Mouse (Mus musculus) ovary, postnatal 14 days (tissue): ENCODE data around the gene Ranbp10.

ENCODE experiments used
- DNase-seq: peaks from one replicate; pipeline ENCODE4 v3.0.0; 2022; ENCODE audit warnings: low spot score

Ranbp10 gene

DNA sequence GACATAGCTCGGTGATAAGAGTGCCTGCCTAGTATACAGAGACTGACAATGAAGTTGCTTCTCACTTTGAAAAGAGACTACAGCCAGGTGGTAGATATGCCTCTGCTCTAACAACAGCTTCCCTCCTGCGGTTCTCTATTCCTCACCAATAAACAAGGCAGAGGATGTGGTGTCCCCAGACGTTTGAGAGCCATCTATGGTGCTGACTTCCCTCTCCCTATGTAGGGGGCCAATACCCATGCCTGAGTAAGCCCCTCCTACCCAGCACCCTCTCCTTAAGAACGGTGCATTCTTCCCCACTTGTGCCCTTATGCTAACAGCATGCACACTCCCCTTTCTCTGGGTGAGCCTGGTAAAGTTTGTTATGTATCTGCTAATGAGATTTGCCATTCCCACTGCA is 38.2 kb downstream of the Ranbp10 start:
- DNase-seq, result no peak

DNA sequence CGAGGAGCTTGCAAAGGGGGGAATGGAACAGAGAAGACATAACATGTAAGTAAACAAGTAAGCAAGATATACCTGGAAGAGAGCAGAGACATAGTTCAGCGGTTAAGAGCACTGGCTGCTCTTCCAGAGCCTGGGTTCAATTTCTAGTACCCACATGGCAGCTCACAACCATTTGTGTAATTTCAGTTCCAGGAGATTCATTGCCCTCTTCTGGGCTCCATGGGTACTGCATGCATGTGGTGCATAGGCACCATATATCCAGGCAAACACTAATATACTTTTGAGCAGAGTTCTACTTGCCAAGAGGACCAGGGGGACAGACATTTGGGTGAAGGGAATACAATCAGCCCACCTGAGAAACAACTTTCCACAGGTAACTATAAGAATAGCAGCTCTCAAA is 38.9 kb downstream of the Ranbp10 start:
- DNase-seq, result peak; percentile 23

DNA sequence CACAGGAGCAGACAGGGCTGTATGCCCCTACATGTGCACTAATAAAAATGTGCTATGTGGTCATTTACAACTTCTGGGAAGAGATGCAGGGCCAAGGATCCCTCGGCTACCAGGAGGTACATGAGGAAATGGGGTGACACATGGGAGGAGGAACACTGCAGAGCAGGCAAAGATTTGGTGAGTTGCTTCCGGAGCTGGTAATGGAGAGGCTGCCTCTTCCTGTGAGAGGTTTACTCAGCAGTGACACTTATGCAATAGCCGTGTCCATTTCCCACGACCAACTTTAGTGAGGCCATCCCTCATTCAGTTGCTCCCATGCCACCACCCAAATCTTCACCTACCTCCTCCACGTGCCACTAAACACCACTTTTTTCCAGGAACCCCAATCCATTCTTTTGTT is 46.9 kb downstream of the Ranbp10 start:
- no peak for DNase-seq

DNA sequence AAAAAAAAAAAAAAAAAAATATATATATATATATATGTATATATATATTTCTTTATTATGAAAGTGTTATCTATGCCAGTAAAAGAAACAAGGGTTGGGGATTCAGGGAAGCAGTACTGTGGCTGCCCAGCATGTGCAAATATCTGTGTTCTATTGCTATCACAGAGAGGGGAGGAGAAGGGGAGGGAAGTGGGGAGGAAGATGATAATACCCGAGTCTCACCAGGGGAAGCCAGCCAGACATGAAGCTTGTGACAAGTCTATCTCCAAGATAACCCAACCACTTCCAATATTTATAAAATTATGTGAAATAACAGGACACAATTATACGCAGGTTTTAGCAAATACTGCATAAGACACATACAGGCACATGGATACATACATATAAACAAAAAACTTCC is 49.3 kb downstream of the Ranbp10 start:
- no peak for DNase-seq

DNA sequence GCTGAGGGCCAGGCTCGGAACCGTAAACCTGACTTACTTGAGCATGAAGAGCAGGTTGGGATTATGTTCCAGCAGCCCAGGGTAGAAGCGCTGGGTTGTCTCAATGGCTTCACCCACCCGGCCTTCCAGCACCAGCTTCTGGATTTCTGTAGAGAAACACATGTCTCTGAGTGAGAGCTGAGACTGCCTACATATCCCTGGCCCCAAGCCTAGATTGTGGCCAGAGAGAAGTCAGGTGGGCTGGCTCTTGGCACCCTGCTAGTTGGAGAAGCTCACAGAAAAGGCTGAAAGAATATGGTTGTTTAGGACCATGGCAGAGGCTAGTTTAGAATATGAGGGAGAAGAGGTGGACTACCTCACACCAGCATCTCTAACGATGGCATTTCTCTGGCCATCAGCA is 52.7 kb downstream of the Ranbp10 start:
- DNase-seq, result no peak

DNA sequence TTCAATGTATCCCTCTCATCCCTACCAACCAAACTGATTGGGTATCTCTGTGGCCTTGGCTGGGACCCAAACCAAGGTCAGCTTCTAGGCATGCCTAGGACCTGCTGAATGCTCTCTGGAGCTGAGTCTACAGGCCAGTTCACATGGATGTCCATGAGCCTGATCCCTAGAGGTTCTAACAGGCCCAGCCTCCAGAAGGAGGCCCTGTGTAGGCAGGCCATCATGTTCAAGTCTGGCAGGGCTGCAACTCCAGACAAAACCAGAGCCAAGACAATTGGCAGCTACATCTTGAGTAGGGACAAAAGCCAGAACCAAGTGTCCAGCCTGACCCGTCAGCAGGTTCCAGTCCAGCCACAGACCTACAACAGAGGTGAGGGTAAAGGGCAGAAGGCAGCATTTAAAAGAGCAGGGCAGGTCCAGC is 53.7 kb downstream of the Ranbp10 start:
- no peak for DNase-seq

DNA sequence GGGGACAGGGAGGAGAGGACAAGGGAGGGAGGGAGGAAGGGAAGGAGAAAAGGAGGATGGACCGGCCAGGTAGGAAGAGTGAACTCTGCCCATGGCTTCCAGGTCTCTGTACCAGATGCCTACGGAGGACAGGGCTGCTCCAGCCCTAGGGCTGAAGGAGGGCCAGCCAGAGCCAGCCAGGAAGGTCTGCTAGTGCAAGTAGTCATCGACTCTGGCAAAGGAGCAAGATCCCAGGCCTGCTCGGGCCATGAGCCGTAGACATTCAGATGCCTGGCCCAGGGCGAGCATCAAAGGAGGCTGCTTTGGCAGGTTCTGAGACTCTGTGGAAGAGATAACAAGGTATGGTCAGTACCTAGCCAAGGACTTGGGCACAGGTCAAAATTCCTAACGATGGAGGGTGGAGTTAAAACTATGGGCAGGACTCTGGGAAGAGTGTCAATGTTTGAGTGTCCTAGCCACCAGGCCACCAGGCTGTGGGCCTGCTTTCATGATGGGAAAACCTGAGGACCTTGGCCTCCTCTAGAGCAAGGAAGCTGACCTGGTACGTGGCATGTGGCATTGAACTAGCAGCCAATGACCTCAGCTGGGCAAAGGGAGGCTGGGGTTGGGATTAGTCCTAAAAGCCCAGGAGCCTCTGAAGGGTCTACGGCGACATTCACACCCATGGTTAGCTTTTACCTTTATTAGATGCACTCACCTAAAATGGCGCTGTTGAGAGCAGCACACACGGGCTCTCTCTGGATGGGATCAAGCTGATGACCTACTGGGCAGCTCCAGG is 55.6 kb downstream of the Ranbp10 start:
- no peak for DNase-seq

DNA sequence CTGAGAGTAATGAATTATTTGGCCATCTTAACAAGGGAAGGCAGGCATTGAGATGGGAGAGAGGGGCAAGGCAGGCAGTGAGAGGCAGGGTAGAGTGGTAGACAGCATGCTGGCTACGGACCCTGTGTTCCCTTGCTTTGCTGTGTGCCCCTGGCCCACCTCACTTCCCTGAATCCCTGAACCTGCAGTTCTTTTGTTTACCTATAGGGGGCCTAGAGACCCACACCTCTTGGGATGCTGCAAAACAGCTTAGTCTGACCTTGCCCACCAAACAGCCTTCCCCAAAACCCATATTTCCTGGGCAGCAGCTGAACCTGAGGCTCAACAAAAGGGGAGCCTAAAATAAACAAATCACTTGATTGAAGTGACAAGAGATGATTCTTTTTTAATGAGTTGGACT is 56.5 kb downstream of the Ranbp10 start:
- no peak for DNase-seq

DNA sequence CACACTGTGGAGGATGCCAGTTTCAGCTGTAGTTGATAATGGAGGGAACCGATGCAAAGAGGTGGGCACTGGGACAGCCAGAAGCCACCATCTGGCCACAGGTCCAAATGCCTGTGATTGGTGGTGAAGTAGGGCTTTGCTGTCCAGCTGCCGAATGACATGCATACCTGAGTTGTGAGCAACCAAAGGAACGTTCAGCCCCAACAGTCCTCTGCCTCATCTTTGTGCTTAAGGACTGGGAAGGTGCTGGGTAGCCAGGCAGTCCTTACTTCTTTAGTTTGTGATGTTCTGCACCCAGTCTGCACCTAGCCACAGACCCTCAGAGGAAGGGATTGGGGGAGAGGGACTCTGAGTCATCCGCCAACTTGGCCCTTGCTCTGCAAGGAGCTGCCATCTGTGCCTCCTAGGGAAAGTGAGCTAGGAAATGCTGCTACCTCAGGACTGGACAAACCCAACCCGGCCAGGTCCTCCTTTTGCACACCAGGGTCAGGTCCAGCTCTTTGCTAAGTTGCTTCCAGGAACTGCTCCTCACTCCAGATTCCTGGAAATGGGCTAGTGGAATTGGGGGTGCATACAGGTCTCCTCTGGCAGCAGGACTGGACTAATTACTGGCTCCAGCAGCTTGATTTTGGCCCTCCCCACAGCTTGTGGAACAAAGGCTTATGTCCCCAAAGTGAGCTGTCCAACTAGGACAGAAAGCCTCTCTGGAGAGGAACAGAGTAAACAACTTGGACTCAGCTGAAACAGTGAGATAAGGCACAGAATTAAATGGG is 58.5 kb downstream of the Ranbp10 start:
- DNase-seq, result no peak

DNA sequence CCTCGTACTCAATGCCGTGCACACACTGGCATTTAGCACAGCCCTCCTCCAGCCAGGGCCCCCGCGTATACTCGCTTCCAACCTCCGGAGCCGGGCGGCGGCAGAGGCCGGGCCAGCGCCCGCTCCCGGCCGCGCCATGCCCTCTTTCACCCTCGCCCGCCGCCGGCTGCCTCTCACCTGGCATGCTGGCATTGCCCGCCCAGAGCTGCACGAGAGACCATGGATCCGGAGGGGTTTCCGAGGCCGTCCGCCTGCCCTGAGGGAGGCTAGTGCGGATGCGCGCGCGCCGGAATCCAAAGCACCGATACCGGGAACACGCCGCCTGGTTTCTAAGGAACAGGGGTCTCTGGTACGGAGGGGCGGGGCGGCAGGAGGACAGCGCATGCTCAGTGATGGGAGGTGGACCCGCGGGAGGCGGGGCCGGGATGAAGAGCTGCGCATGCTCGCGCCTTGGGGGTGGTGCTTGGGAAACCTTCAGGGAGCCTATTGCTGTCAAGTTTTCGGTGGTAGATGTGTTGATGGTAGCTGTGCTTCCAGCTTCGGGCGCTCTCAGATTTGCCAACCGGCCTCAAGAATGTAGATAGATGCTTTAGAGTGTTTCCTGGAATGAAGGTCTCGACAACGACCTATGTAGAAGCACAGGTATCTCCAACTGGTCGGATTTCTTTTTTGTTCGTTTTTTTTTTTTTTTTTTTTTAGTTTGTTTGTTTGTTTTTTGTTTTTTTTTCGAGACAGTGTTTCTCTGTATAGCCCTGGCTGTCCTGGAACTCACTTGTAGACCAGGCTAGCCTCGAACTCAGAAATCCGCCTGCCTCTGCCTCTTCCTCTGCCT is 68.7 kb downstream of the Ranbp10 start, which contains the start of gene Gfod2:
Gene Gfod2, minus strand, starts transcription at position 388 of the 832 bp plus-strand sequence.
- peak; percentile 99 for DNase-seq

DNA sequence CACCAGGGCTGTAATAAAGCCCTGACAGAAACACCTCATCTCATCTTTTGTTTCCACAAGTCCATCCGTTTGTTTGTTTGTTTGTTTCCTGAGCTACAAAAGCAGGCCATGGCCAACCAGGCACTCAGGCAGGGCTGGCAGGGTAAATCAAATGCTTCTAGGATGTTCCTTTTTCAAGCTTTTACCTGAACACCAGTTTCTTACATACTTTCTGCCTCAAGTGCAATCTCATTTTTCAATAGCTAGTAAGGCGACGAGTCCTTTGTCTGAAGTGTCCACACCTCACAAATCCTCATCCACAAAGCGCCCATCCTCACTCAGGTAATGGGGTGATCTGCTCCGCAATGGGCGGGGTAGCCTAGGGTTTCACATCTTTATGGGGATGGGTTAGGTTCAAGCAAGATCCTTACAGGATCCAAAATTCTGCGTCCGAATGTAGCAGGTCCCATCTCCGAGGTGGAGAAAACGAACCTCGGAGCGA is 69.3 kb downstream of the Ranbp10 start:
- no peak for DNase-seq

DNA sequence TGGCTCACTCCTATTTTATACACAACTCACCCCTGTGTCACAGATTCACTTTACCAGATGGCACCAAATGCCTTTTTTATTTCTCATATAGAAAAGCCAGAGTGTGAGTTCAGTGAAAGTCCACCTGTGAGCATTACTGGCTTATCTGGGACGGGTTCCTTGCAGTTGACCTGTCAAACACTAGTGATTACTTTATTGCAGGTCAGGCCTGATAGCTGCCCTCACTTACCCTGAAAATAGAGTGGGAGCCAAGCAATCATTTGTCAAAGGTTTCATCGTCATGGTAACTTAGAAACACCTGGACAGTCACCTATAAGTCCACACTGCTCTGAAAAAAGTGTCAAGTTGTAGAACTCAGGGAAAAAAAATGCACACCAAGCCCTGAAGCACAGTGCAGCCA is 72.5 kb downstream of the Ranbp10 start:
- no peak for DNase-seq

DNA sequence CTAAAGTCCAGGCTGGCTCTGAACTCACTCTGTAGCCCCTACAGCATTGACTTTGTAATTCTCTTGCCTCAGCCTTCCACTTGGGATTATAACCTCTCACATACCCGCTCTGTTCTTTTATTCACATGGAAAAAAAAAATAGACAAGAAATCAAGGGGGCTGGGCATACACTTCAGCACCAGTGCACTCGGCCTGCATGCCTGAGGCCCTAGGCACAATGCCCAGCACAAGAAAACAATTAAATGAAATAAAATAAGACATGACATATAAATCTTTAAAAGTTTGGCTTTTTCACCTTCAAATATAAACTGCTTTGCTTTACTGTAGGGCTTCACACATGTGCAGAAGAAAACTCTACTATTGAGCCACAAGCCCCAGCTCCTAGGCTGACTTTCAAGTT is 73.2 kb downstream of the Ranbp10 start:
- no peak for DNase-seq

DNA sequence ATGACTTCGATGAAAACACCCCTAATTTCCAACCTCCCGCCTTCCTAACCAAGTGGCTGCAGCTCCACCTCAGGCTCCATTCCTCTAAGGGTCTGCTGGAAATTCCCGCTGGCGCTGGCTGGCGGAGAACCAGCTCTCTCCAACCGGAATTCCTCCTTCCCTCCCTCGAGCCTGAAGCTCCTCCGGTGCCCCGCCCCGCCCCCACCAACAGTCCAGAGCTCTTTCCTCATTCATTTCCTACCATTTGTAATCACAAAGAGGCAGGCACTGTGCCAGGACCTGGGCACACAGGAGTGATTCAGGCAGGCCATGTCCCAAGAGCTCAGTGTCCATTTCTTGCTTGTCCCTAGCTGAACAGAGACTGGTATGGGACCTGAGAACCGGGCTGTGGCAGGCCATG is 76.5 kb downstream of the Ranbp10 start:
- DNase-seq, result peak; percentile 59

DNA sequence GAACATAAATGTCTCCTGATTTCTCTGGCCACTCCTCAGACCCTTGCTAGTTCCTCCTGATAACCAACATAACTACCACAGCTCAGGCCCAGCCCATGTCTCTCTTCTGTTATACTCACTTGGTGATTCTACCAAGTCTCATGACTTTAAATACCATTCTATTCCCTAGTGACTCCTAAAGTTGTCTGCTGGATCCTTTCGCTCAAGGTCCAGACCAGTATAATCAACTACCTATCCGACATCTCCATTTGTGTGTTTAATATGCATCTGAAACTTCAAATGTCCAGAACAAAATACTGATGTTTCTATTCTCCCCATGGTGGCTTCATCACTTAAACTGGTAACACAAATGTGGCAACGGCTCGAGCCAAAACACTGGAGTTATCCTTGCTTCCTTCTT is 83.8 kb downstream of the Ranbp10 start:
- no peak for DNase-seq

DNA sequence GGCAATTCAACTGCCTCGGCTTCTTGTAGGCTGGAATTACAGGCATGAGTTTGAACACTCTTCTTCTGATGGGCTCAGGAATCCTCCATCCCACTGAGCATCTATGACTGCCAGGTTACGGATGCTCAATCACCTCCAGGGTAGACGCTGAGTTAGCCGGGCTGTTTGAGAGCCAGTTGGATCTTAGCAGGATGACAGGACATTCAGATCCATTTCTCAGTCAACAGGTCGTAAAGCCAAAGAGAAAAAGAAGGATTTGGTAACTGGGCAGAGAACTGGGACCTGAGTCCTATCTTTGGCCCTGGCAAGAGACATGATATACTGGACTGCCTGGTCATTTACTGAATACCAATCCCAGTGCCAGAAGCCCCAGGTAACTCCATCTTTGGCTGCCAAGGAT is 87.9 kb downstream of the Ranbp10 start:
- DNase-seq, result no peak

DNA sequence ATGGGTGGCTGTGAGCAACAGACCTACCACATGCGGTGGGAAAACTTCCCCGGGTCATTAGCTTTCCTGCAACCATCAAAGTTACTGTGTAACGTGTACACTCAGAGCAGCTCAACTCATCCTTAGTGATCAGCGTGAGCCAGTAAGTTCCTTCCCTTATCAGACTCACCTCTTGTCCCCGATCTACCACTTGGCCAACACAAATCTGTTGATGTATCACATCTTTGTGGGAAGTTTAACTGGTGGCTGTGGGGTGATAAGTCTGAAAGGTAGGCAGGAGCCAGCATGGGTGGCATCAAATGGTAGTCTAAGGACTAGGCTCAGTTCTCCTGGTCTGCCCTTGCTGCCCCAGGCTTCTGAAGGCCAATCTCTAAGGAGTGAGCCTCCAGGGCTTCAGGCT is 95.0 kb downstream of the Ranbp10 start:
- DNase-seq, result no peak

DNA sequence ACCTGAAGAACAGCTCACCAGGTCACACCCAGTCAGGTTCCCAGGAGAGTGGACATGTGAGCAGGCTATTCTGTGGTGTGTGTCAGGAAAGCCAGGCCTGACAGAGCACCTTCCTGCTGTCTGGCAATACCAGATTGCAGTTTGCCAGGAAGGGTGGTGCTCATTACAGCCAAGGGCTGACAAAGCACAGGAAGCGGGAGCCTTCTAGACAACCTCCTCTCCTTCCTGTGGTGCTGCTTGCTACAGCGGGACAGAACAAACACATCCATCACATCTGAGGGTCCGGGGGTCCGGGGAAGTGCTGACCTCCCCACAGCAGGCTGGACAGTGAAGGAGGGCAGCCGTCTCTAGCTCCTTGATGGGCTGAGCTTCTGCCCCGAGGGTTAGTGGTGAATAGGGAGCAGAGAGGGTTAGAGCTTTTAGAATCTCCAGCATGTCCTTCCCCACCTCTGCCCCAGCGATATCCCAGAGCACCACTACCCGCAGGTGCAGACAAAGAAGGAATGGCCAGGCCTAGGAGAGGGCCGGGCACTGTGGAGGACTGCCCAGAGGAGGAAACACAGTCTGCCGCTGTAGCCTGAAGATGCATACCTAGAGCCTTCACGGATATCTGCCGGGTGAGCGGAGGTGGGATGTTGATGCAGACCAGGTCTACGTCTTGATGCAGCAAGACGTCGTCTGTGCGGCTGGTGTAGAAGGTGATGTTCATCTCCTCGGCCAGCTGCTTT is 99.6 kb downstream of the Ranbp10 start:
- no peak for DNase-seq

DNA sequence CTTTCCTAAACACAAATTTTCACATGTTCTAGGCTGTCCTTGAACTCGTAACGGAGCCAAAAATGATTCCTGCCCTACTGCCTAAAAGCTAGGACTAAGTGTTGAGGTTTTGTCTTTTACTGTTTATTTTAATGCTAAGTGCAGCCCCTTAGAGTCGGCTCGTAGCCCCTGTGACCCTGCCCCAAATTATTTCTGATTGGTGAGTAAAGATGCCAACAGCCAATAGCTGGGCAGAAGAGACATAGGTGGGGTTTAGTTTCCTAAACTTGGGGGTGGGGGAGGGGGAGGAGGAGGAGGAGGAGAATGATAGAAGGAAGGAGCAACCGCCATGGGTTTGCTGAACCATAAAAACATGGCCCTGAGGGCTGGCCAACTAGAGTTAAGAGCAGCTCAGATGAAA is 101.4 kb downstream of the Ranbp10 start:
- DNase-seq, result no peak

DNA sequence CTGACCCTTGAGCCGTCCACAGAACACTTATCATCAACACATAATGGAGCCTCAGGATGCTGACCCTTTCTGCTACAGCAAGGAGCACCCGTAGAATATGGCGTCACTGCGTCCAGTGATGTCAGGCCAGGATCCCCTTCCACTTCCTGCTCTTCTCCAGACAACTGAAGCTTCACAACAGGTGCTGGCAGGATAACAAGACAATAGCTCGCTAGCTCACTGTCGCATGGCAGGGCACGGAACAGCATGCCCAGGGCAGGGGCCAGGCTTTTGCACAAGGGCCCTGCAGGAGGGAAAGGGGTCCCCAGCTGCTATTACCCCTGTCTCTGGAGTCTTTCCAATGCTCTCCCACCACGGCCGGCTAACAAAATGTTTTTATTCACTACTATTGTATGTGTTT is 104.3 kb downstream of the Ranbp10 start:
- DNase-seq, result no peak

DNA sequence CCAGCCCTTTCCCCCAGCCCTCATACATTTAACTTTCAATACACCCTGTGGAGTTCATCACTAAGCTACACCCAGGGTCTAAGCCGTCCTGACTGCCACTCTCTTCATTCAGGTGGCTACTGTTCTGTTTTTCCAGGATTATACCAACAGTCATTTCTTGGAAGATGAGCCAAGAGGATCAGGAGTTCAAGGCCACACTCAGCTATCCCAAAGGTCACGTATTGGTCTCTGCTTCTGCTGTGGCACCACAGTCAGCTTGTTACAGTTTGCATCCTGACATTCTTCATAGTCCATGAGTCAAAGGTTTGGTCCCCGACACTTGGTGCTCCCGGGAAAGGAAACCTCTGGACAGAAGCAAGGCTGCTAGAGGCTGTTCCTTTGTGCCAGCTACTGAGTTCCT is 107.5 kb downstream of the Ranbp10 start:
- DNase-seq, result no peak
